Mouse (Mus musculus) WW6 (cell line): ENCODE data around the gene Trpm4.
A peak's percentile ranks its signal among the peaks of the same experiment; 100 is the strongest.

Source experiments
- DNase-seq: peaks from one replicate; pipeline ENCODE4 v3.0.0-alpha.2; 2013; ENCODE audit warnings: low read depth, low spot score

The Trpm4 gene

DNA sequence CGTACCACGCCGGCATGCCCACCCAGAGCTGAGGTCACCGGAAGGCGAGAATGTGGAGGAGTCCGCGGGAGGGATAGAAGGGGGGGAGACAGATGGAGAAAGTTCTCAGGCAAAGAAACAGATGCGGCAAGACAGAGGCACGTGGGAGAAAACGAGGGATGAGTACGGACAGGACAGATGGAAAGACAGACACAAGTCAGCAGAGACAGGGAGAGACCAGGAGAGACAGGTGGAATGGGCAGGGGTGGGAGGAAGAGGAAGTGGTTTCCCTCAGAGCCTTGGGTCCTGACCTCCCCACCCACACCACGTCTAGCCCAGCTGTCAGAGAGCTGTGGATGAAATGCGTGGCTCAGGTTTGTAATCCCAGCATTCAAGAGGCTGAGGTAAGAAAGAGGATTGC lies 13.3 kb upstream of the Trpm4 start:
- no peak for DNase-seq

DNA sequence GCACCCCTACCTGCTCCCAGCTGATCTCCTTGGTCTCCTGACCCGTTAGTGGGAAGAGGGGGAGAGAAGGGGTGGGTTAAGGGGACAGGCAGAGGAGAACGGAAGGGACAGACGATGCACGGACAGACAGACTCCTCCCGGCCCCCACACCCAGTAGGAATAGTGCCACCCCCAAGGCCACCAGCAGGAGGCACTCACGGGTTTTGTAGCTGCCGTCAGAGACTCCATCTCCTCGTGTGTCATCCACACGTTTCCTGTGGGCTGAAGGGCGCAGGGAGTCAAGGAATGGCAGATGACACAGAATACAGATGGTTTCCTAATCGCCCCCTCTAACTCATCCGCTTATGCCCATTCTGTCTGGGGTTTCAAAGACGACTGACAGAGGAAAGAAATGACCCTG lies 10.0 kb upstream of the Trpm4 start:
- no peak for DNase-seq

DNA sequence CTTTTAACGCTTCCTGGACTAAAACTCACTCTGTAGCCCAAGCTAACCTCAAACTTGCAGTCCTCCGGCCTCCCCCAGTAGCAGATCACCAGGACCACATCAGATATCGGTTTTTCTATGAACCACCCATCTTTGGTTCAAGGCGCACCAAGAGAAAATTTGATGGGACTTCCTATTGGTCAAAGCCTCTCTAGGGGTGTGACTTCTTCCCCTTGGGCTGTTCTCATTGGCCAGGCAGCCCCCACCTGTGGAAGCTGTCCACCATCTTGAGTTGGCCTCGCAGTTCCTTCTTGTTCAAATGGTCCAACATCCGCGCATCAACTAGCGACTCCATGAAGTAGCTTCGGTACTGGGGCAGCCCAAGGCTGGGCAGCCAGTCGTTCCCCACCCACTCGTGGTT lies 8.5 kb upstream of the Trpm4 start:
- no peak for DNase-seq

DNA sequence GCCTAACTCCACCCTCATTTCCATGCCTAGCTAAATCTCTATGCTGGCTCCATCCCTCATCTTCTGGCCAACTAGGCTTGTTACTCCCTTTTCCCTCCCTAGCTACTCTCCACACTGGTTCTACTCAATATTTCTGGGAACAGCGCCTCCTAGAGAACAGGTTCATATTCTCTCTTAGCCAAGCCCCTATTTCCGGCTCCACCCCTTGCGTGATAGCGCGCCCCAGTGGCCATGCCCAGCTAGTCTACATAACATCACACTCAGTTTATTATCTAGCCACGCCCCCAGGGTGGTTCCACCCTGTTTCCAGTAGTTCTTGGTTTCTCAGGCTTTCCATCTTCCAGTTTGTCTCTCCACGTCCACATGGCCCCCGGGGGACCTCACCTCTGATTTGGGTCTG lies 7.7 kb upstream of the Trpm4 start:
- no peak for DNase-seq

DNA sequence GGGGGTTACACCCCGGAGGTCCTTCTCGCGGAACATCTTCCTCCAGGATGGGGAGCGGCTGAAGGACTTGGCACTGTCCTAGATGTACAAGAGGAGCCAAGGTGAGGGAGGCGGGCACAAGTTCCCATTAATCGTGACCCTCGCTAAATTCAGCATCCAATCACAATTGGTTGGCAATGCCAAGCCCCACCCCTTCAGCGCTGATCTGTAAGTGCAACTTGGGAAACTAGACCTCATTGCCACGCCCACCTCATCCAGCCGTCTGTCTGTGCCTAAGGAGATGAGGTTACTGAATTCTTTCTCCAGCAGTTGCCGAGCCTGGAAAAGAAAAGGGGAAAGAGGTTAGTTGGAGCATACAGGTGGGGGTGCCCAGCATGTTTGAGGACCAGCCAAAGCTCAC lies 7.1 kb upstream of the Trpm4 start:
- DNase-seq, result no peak

DNA sequence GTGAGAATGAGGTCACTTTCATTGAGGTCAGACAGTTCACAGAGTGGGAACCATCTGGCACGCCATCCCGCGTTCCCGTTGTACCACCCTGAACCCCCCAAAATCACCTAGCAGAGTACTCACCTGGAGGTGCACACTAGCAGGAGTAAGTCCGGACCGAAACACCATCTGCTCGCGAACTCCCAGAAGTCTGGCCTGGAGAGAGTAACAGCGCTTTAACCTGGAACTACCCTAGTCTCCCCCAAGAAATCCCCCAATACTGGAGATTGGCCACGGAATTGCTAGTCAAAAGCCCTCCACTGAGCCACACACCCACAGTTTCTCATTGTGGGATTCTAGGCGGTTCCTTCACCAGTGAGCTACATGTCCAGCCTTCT lies 6.5 kb upstream of the Trpm4 start:
- DNase-seq, result no peak

DNA sequence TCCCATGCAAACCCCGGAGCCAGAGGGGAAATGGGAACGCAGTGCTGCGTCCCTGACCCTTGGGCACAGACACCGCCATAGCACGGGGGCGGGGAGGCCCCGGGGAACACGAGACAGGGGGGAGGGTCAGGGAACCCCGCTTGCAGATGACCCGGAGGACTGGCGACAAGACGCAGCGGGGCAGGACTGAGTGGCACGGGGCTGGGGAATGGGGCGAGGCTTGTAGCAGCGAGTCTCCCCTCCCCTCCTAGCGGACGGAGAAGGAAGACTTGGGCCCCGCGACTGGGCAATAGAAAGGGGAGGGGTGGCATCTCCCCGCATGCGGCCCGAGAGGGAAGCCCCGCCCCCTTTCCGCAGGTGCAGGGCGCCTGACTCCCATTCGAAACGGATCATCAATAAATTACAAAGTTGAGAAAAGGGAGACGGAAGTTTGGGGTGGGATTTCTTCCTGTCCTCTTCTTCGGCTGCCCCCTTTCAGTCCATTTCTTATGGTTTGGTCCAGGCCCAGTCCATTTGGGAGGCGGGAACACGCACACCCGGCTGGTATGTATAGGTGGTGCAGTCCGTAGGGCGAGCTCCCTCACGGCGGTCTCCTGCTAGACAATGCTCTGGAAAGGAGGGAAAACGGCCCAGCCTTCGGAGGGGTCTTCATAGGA lies 6.0 kb upstream of the Trpm4 start:
- DNase-seq, result no peak

DNA sequence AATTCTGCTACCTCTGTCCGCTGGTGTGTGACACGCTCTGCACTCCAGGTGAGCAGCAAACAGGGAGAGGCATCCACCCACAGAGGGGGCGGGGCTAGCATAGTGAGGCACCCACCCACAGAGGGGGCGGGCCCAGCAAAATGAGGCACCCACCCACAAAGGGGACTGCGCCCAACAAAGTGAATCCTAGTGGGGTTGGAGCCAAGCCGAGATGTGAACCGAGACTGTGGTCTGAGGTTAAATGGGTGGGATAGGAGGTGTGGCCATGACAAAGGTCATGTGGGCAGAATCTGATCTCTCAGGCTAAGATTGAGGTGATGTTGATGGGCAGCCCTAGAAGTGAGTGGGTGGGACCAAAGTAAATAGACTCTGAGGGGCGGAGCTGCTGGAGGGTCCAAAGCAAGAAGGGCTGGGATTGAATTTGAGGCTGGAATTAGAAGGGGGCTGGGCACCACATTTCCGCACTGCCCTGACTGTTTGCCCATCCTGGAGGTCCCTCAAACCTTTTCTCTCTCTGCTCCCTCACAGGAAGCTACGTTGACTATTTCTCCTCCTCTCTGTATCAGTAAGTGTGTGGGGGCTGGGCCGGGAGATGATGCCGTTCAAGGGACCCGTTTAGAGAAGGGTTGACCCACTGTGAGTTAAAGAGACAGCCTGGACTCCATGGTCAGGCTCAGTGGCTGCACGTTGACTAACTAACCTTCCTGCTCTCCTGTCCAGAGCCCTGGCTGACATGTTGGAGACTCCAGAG lies 4.8 kb upstream of the Trpm4 start:
- no peak for DNase-seq

DNA sequence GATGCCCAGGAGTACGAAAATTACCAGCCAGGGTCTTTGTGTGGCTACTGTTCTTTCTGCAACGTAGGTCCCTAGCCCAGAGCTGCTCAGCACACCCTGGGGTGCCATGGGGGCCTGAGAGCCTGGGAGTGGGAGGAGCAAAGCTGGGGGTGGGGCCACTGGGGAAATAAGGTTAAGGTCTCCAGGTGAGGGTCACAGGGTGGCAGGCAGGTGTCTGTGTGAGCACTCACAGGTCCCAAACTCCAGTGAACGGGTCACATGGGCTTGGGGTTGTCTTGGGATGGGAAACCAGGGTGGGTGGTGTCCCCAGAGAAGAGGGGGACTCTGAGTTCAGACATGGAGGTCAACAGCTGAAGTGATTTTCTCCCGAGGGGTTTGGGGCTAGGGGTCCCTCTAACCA lies 3.9 kb upstream of the Trpm4 start:
- DNase-seq, result no peak

DNA sequence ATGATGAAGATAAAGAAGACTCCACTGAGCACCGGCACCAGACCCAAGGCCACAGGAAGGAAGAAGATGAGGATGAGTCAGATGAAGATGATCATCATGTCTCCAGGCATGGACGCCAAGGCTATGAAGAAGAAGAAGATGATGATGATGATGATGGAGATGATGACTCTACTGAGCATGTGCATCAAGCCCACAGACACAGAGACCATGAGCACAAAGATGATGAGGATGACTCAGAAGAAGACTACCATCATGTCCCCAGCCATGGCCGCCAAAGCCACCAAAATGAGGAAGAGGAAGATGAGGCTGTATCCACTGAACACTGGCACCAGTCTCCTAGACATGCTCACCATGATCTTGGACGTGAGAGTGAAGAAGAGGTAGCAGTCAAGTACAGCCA lies 2.7 kb upstream of the Trpm4 start:
- no peak for DNase-seq

DNA sequence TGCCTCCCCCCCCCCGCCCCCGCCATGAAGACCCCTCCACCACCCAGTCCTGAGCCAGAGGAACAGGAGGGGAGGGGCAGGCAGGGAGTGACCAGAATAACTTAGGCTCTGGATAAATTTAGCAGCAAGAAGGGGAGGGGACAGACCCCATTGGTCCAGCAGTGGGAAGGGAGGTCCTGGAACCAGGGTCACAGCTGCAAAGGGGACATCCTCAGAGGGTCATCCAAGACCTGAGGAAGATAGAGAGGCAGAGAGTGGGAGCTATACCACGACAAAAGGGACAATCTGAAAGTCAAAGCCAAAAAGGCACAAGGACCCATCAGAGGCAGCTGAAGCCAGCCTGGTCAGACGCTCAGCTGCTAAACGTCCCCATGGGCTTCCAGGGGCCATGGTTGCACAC lies 1.5 kb upstream of the Trpm4 start, which contains the start of gene Hrc:
Hrc (plus strand) TSS at position 235 of the 400 bp plus-strand sequence.
- DNase-seq, result no peak

DNA sequence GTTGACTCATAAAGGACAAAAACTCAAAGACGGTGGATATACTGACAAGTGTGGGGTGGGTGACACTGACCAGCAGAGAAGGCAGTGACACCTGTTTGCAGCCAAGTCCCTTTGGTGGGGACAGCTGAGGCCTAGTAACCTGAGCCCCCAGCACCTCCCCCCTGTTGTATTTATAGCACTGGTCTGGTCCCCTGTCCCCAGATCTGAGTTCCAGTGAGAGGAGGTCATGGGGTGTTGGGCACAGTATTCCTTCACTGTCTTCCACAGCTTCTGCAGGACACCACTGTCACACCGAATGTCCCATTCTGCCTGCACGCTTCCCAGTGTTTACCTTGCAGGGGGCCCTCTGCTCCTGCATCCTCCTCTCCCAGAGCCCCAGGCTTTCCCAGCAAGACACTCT lies 1.0 kb upstream of the Trpm4 start:
- no peak for DNase-seq

DNA sequence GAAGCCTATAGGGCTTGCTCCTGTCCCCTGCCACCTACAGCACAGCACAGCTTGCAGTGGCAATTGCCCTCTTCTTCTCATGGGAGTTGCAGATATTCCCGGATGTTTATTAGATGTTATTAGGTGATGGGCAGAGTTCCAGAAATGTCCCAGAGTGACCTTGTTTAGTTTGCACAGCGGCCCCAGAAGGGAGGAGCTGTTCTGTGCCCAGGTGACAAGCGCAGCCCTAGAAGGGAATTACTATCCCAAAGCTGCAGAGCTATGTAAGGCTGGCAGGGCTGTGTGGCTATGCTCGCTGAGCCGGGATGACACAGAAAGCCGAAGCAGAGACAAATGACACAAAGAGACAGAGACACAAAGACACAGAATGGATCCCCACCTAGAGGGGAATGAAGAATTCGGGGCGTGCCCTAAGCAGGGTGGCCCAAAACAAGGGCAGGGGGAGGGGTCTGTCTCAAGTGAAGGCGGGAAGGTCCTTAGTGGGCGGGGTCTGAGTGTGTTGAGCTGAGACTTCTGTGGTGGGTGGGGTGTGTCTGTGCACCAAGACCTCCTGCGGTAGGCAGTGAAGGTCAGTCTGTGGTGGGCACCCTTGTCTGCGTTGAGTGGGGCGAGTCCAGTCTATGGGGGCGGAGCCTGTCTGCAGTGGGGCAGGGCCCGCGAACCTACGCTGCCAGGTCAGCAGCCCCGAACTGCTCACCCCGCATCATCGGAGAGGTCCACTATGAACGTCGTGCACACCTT lies 725 bp downstream of the Trpm4 start:
- peak; percentile 77 for DNase-seq

DNA sequence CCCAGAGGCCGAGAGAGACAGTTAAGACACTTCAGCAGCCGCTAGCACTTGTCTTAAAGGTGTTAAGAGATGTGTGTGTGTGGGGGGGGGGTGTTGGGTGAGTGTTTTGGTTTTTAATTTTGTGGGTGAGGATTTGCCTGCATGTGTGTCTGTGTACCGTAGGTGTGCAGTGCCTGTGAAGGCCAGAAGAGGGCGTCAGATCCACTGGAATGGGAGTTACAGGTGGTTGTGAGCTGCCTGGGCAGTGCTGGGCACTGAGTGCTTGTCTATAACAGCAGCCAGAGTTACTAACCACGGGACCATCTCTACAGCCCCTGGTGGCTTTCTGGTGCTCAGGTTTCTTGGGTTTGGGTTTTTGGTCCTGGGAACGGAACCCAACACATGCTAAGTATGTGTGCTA lies 2.1 kb downstream of the Trpm4 start:
- DNase-seq, result no peak

DNA sequence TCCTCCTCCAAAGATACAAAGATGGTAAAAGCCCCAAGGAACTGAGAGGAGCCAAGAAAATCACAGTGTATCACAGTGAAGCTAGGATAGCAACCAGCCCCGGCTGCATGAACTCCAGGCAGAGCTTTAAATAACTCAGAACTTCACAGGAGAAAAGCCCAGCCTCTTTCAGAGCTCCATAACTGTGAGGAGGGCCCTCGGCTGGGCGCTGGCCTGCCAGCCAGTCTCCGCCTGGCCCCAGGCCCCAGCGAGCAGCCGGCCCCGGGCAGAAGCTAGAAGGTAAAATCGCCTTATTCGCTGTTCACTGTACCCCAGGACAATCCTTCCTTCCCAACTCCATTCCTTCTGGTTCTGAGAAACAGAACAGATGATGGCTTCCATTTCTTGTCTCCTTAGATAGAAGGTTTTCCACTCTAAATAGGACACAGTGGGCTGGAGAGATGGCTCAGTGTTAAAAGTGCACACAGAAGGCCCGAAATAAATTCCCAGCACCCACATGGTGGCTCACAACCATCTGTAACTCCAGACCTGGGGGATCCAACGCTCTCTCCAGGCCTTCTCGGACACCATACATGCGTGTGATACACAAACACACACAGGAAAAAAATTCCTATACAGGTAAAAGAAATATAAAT lies 4.6 kb downstream of the Trpm4 start:
- no peak for DNase-seq

DNA sequence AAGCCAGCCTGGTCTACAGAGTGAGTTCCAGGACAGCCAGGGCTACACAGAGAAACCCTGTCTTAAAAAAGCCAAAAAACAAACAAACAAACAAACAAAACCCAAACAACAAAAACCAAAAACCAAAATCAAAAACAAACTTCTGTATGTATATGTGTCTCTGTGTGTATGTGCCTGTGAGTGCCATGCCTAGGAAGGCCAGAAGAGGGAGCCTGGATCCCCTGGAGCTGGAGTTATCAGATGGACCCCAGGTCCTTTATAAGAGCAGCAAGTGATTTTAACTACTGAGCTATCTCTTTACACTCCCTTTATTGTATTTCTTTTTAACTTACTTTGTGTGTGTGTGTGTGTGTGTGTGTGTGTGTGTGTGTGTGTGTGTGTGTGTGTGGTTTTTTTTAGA lies 7.8 kb downstream of the Trpm4 start:
- no peak for DNase-seq

DNA sequence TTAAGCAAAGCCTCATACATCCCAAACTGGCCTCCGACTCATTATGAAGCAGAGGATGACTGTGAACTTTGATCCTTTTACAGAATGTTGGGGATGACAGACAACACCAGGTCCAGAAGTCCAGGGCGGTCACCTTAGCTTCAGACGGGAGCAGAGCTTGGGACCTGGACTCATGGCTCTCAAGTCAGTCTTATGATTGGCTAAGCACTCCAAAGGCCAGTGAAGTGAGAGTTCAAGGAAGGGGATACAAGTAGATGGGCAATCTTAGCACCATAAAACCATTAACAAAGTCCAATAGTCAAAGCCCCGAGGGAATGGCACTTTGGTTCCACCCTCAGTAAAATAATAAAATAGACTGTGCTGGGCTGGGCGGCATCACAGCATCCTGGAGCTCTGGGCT lies 10.5 kb downstream of the Trpm4 start:
- no peak for DNase-seq

DNA sequence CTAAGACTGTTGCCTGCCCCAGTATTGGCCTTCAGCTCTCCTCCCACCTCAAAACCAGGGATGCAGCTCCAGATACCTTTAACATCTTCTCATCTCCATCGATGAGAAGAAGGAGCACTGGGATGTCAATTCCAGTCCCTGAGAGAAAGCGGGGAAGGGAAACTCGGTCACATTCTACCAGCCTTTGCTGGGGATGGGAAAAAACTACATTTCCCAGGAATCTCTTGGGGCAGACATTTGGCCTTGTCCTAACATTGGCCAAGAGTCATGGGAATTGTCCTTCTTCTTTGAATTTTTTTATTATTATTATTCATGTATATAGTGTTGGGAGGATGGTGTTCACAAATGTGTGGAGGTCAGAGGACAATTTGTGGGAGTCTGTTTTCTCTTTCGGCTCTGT lies 11.3 kb downstream of the Trpm4 start:
- no peak for DNase-seq

DNA sequence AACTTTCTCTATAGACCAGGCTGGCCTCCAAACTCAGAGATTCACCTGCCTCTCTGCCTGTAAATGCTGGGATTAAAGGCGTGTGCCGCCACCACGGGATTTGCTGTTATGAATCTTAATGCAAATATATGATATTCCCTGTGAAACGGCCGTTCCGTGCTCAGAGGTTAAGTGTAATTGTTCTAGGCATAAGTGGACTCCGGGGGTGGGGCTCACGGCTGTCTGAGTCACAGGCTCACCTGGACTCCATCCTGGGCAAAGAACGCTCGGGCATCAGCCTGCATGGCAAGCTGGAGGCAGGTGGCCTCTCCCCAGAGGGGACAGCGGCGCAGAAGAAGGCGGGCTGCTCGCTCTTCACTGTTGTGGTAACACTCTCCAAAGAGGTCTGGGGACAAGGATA lies 17.0 kb downstream of the Trpm4 start:
- DNase-seq, result no peak

DNA sequence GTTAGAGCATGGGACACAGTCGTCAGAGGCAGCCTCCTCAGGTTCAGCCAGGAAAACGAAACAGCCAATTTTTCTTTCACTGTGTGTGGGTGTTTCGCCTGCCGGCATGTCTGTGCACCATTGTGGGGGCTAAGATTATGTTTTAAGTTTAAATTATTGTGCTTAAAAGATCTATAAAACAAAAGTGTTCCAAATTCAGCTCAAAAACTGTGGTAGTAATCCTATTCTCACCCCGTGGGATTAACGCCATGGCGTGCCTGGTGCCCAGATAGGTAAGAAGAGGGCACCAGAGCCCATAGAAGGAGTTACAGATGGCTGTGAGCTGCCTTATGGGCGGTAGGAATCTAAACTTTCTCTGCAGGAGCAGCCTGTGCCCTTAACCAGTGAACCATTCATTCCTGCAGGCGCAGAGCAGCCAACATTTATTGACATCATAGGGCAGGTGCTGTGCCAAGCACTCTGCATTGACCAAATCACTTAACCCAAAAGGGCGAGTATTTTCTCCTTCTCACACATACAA lies 18.3 kb downstream of the Trpm4 start:
- DNase-seq, result no peak

DNA sequence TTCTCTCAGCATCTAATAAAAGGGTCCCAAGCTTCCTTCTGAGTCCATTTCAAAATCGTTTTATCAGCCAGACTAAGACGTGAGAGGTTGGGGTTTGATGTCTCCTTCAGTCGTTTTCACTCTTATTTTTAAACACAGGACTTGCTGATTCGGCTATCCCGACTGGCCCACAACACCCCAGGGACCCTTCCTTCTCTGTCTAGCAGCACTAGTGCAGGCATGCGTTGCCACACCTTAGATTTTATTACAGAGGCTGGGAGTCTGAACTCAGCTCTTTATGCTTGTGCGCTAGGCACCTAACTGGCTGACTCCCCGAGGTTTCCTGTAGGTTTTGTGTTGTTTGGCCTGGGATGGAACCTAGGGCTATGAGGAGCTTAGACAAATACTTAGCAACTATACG lies 20.1 kb downstream of the Trpm4 start:
- DNase-seq, result no peak
